Mouse (Mus musculus) testis, postnatal 10 days (tissue): ENCODE data around the gene H2bfm.
A peak's percentile ranks its signal among the peaks of the same experiment; 100 is the strongest.
"Not testable (repeated sequence)": the region's sequence is repeated elsewhere in the genome, so short reads cannot be mapped to it uniquely, and the experiment has no call there.

ENCODE experiments used
- DNase-seq: peaks from one replicate; pipeline ENCODE4 v3.0.0; 2021; ENCODE audit warnings: low spot score

H2bfm gene

GRCm38 (mm10) chrX:136927031-136927430, at the start of gene H2bfm:
H2bfm (plus strand) TSS chrX:136927325.
- no peak for DNase-seq

GRCm38 (mm10) chrX:136895757-136896156, 31.4 kb upstream of the H2bfm start:
- peak; percentile 38 for DNase-seq

- no peak for DNase-seq
Measured at GRCm38 (mm10) chrX:136904369-136904768, 22.8 kb upstream of the H2bfm start.

- no peak for DNase-seq
Measured at GRCm38 (mm10) chrX:136925863-136926262, 1.3 kb upstream of the H2bfm start.

GRCm38 (mm10) chrX:136937985-136938384, 10.9 kb downstream of the H2bfm start:
- no peak for DNase-seq

GRCm38 (mm10) chrX:136957583-136958279, 30.6 kb downstream of the H2bfm start:
- DNase-seq: peak; percentile 71

GRCm38 (mm10) chrX:136958300-136958699, 31.2 kb downstream of the H2bfm start:
- DNase-seq: not testable (repeated sequence)

- no peak for DNase-seq
Measured at GRCm38 (mm10) chrX:136959688-136960087, 32.6 kb downstream of the H2bfm start.

- not testable (repeated sequence) for DNase-seq
Measured at GRCm38 (mm10) chrX:136975397-136975796, 48.3 kb downstream of the H2bfm start, which contains the start of gene Tmsb15b2. Tmsb15b2 (minus strand) TSS chrX:136975497.

GRCm38 (mm10) chrX:136976424-136977084, 49.4 kb downstream of the H2bfm start, which contains the start of the genes Tmsb15l and Tmsb15b1:
Tmsb15l (minus strand) TSS chrX:136976869.
Tmsb15b1 (minus strand) TSS chrX:136976874.
- DNase-seq: peak; percentile 64
